Mouse (Mus musculus) embryonic fibroblast, embryonic 13.5 days (primary cell): ENCODE data around the gene Guf1.
A peak's percentile ranks its signal among the peaks of the same experiment; 100 is the strongest.

ENCODE experiments used
- CTCF ChIP-seq: IDR thresholded peaks from 2 replicates; pipeline ENCODE4 v1.5.1; 2011; ENCODE audit warnings: mild to moderate bottlenecking, control low read depth, low read length, moderate library complexity, borderline replicate concordance; ENCODE audit not compliant: insufficient read depth
- POLR2A ChIP-seq: IDR thresholded peaks from 2 replicates; pipeline ENCODE4 v1.6.1; 2011; ENCODE audit warnings: low read depth, mild to moderate bottlenecking, control low read depth, low read length, moderate library complexity

- TF ChIP-seq CTCF (no peak), POLR2A (peak; percentile 92)
Measured at GRCm38 (mm10) chr5:69591640-69592461, 35.1 kb downstream of the Guf1 start, which contains the start of gene Gnpda2.
